Mouse (Mus musculus): ENCODE data around the gene D630036H23Rik.
"Not testable (repeated sequence)": the region's sequence is repeated elsewhere in the genome, so short reads cannot be mapped to it uniquely, and the experiment has no call there.

The D630036H23Rik gene

DNA sequence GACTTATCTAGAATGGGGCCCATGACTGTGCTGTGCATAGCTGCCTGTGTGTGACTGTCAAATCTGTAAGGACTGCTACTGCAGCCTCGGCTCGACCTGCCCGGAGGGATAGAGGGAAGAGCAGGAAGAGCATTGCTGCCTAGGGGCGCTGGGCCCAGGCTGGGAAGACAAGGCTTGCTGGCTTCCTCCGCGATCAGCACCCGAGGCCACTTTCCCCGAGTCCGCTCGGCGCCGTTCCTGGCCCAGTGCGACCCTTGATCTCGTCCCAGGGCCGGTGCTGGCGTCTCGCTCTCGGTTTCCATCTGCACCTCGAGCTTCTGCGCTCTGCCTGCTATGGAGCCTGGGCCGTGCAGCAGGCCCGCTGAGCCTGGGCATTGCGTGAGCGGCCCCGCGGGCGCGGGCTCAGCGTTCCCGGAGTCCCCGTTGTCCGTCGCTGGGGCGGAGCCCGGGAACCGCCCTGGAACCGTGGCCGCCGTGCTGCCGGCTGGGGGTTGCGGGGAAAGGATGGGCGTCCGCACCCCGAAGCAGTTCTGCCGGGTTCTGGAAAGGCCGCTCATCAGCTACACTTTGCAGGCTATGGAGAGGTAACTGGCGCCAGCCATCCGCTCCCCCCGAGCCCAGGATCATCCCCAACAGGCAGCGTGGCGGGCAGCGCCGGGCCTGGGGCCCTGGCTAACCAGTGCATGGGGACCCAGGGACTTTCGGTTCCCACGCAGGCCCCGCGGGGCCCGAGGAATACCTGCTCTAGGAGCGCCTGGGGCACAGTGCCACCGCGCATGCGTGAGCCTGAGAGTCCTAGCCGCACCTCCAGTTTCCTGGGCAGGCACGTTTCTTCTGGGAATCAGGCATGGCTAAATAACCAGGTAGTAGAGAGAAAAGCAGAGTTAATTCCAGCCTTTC is at the start of gene D630036H23Rik, which contains the start of gene Ispd:
TSS of gene D630036H23Rik (minus strand) at position 741 of the 900 bp plus-strand sequence.
TSS of gene Ispd (plus strand) at position 10 of the 900 bp plus-strand sequence.
- peak; percentile 67 for DNase-seq (ENCODE audit: low read depth)

DNA sequence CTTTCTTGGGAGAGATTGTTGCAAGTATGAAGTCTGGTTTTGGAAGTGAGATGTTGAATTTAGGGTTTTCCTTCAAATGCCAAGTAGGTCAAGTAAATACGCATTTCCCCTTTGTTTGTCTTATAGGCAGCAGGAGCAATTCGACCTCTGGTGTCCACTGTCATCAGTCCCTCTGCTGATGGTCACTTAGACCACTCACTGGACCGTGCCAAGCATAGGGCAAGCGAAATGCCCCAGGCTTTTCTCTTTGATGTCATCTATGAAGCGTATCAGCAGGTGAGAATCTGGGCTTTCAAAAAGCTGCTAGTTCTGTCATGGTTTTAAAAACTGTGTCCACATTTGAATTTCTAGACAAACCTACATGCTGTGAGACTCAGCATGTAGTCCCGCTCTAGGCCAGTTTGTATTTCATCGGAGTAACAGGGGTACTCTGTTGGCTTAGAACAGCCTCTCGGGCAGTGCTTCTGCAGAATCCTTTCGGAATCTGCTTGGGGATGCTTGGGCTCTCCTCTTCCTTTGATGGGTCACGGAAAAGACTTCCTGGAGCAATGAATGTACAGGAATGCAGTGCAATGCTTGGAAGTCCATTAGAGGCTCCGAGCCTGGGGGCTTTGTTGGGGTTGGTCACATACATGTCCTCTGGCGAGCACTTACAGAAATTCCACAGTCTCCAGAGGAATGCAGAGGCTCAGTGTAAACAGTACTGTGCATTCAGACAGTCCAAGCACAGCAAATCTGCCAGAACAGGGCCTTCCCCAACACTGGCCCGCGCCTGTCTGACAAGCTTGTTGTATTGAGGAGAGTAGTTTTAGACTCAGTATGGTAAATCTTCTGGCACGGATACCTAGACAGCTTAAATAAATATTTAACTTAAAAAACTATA is 44.4 kb upstream of the D630036H23Rik start:
- DNase-seq (ENCODE audit: low read depth), result no peak

DNA sequence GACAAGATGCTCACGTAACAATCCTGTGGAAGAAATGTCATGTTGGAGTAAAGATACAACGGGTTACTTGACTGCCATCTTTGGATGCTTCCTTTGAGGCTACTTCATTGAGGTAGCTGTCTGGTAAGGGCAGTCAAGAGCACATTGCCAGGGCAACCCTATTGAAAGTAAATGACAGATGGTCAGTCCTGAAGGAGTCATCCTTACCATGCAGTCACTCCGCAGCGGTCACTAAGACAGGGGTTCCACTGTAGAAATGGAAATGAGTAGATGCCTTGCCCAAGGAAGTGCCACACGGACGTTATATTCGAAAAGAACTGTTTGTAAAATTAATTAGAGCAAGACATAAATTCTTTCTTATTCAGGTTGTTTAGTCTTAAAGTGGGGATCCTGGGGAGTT is 43.3 kb upstream of the D630036H23Rik start:
- no peak for DNase-seq (ENCODE audit: low read depth)

DNA sequence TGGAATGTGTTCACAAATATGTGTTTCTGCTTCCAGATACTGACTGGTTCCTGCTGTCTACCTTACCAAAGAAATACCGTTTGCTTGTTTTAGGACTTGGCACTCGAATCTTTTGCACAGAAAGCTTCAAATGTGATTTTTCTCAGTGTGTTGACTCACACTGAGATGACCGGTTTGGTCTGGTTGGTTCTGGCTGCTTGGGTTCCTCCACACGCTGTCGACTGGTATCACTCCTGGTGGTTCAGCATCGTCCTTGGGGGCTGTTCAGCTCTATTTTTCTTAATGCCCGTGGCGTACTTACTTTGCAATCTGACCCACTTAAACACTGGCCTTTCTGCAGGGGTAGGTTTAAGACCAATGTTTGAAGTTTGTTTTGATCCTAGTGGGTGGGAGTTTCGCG is 41.7 kb upstream of the D630036H23Rik start:
- DNase-seq (ENCODE audit: low read depth), result no peak

DNA sequence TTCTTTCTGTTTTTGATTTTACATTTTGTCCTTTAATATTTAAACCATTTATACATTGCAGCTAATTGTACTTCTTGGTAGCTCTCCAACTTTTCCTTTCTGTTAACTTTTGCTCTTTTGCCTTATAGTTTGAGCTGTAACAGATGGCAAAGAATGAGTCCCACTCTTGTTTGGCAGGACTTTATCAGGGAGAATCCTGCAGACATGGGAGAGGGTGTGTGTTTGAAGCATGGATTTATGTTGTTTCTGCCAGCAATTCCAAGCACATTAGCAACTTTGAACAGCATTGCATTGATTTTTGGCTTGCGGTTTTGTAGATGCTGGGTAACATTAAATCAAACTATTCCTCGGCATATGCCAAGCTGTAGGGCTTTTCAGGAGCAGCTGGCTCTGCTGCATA is 13.1 kb upstream of the D630036H23Rik start:
- DNase-seq (ENCODE audit: low read depth), result no peak

DNA sequence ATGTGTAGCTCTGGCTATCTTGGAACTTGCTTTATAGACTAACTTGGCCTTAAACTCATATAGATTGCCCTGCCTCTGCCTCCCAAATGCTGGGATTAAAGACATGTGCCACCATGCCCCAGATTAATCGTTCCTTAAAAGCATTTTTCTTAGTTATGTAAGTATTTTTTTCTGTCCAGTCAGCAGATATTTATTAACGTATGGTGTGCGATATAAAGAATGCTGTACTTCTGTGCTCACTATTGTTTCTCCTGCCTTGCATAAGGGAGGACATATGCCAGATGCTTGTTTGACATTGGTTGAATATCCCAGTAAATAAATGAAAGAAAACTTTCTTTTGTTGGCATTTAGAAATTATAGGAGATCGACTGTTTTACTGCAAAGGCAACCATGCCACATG is 5.0 kb upstream of the D630036H23Rik start:
- no peak for DNase-seq (ENCODE audit: low read depth)

DNA sequence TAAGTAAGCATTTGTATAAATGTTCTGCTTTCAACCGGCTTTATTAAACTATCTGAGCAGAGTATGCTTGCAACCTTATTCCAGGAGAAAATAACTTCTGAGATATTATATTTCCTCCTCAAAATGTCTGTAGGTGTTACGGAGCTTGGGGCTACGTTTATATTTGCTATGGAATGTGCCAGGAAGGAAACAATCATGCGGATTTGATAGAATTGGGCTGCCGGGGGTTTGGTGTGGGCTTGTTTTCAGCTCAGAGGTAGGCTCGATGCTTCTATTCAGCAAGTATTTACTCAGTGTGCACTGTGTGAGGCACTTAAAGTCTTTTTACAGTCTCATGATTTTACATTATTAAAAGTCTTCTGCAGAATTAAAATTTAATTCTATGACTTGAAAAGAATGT is 3.4 kb upstream of the D630036H23Rik start:
- no peak for DNase-seq (ENCODE audit: low read depth)

DNA sequence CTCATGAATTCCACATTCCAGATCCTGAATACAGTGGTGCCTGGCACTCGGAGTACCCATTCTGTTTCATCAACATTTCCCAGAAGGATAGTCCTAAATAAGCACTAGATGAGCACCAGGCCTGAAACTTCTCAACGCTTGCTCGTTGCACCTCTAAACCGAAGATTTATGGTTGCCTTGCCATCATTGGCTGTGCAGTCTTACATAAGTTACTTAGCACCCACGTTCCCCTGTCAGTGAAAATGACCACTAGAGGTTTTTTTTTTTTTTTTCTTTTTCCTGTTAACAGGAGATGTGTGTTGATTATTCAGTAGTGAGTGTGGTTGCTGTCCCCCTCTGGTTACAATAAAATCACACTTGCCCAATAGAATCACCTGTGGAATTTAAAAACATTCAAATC is 1.2 kb downstream of the D630036H23Rik start:
- DNase-seq (ENCODE audit: low read depth), result no peak

DNA sequence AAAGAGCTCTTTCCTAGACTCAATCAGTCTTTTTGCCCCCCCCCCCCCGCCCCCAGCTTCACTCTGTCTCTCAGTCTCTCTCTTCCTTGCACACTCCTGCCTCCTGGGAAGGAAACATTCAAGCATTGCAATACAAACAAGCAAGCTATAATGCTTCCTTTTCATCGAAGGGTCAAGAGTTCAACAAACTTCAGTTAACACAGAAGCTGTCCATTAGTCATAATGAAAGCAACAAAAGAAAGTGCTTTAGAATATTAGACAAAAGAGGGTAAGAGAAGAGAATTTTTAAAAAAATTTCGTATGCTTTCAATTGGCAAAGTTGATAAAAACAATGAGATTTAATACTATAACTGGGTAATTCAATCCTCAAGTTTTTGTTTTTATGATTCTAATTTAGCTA is 1.7 kb downstream of the D630036H23Rik start:
- DNase-seq (ENCODE audit: low read depth), result no peak

DNA sequence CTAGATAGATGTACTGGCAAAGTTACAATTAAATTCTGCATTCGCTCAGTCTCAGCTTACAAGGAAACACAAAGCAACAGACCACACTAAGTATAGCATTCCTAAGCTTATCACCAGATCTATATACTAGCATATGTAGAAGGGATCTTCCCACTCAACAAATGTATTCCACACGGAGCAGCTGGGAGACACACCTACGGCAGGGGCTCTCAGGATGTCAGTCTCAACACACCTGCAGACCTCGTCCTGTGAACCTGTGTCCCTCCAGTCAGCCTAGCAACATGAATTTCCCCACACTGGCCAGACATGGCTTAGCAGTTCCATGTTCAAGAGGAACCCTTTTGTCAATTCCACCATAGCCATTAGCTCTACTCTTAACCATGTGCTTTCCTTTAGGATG is 5.6 kb downstream of the D630036H23Rik start:
- not testable (repeated sequence) for DNase-seq (ENCODE audit: low read depth)

DNA sequence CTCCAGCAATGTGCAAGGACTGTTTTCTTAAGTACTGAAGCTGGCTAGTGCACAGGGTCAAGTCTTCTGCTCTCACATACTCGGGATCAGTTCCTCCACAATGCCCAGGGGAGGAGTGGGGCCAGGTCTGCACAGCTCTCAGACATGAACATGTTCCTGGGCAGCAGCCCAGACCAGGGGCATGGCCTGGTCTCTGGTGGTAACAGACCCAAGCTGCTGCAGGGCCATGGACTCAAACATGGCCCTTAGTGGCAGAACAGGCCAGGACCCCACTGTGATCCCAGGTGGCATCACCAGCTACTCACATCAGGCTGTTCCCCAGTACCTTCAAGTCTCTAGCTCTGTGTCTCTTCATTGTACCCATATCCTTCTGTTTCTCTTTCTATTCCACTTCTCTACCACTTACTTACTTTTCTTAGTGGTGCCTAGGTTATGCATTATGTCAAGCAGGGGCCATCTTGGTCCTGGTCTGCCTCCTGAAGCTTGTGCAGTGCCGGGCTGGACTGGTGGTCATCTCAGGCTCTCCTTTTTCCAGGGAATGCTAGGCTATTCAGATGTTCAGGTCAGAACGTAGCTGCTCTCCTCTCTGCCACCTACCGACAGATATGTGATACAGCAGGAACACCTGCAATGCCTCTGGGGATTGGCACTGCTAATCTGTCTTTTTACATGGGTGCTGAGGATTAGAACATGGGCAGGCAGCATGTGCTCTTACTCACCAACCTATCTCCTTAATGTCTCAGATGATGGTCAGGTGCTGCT is 8.6 kb downstream of the D630036H23Rik start:
- no peak for DNase-seq (ENCODE audit: low read depth)

DNA sequence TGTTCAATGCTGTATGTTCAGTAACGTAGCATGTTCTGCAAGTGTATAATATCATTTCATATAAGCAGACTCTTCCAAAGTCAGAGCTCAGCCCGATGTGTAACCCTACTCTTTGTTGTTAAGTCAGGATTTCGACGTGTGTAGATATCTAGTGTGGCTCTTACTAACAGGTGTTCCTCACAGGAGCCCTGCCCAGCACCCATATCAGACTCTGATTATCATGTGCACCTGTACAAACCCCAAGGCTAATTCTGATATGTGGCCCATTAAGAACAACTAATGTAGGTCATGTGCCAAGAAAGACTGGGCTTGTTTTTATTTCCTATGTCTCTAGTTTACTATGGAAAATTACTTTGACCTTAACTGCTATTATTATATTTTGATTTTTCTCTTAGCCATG is 18.0 kb downstream of the D630036H23Rik start:
- DNase-seq (ENCODE audit: low read depth), result no peak

DNA sequence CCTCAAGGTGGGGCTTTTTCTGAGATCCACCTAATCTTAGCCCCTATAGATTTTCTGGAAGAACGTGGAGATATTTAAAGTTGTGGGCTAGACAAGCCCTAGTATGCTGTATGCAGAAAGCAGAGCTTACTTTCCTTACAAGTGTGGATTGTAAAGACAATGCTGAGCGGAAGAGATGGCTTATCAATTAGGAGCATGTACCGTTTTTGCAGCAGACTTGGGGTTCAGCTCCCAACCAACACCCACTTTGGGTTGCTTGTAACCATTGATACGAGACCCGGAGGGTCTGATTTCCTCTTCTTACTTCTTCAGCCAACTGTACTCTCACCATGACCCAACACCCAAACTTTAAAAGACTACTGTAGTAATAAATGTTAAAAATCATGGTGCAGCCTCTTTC is 21.3 kb downstream of the D630036H23Rik start:
- DNase-seq (ENCODE audit: low read depth), result no peak

DNA sequence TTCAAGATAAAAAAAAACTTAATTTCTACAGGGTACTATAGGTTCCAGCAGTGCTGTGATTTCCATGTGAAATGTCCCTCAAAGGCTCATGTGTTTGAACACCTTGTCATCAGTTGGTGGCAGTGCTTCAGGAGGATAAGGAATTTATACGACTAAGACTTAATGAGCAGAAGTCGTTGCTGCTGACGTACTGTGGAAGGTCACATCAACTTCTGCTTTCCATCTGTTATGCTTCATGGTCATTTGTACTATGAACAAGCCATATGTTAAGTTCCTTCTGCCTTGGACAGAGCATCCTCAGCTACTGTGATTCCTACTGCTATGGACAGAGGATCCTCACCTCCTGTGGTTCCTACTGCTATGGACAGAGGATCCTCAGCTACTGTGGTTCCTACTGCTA is 21.9 kb downstream of the D630036H23Rik start:
- DNase-seq (ENCODE audit: low read depth), result no peak

DNA sequence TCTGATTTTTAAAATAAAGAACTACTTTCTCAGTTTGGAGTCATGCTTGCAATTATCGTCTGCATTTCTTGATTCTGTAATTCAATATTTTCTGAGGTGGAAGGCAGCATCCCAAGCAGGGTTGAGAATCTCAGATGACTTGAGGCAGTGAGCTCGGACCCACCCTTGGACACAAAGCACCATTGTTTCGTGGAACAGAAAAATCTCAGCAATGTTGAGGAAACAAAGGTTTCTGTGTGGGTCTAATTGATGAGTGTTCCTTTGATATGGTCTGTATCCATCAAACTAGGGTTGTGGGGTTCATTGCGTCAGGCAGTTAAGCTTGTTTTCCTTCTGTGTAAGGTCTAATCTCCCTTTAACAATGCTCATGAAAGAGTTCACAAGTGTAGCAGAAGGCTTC is 37.9 kb downstream of the D630036H23Rik start:
- no peak for DNase-seq (ENCODE audit: low read depth)

DNA sequence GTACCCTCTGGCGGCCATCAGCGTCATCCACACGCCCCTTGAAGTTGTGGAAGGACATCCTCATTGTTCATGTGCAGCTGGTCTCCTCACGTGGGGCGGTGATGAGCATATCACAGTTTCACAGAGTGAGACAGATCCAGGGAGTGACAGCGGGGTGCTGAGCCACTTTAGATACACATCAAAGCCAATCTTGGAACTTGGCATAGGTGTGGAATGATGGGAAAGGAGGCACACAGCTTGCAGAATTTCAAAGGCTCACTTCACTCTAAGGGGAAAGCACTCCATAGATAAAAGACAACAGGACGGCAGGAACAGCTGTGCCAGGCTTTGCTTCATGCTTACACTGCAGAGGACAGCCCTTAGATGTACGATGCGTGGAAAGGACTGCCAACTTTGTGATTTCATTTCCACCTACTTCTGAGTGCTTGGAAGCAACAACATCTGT is 48.1 kb downstream of the D630036H23Rik start:
- DNase-seq (ENCODE audit: low read depth), result no peak

DNA sequence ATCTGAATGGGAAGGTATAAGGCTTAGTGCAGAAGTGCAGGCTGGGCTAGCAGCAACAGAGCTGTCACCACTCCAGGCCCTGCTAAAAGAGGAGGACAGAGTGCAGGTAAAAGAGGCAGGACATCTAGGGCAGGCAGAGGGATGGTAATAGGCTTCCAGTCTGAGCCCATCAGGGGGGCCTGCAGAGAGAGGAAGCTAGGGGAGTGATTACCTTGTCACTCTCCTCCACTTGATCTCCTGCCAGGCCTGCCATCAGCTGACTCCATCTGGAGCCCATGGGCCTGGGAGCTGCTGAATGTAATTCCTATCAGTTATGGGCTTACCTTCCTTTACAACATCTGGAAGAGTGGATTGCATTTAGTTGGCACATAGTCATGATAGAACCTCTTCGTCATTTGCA is 49.3 kb downstream of the D630036H23Rik start:
- DNase-seq (ENCODE audit: low read depth), result no peak
